Mouse (Mus musculus) neural tube, embryonic 12.5 days (tissue): ENCODE measurements around the gene Bhlhe41. TPM values are rescaled to one million over a fixed set of nuclear protein-coding genes. Genes with fewer than 3 reads are reported as not detected.

ENCODE experiments used
- ATAC-seq: fragments of 200-750 bp; cut with Nextera tagmentation; 2 replicates; pipeline ENCODE4 v1.8.0; 2017; ENCODE audit warnings: low read depth, mild to moderate bottlenecking, moderate TSS enrichment, moderate library complexity; ENCODE audit not compliant: low FRiP score
- H3K27ac ChIP-seq: fragments of 300-500 bp; sonication (generic); 2 replicates; pipeline ENCODE4 v1.5.1; 2016
- H3K27me3 ChIP-seq: fragments of 300-500 bp; sonication (generic); replicated peaks from 2 replicates; pipeline ENCODE4 v1.6.1; 2016; ENCODE audit warnings: mild to moderate bottlenecking
- H3K36me3 ChIP-seq: fragments of 300-500 bp; sonication (generic); 2 replicates; pipeline ENCODE4 v1.6.1; 2016; ENCODE audit warnings: mild to moderate bottlenecking
- H3K4me1 ChIP-seq: fragments of 300-500 bp; sonication (generic); 2 replicates; pipeline ENCODE4 v1.6.1; 2016
- H3K4me2 ChIP-seq: fragments of 300-500 bp; sonication (generic); replicated peaks from 2 replicates; pipeline ENCODE4 v1.6.1; 2016; ENCODE audit warnings: mild to moderate bottlenecking
- H3K4me3 ChIP-seq: fragments of 300-500 bp; sonication (generic); 2 replicates; pipeline ENCODE4 v1.5.1; 2016
- H3K9ac ChIP-seq: fragments of 300-500 bp; sonication (generic); 2 replicates; pipeline ENCODE4 v1.6.1; 2016; ENCODE audit warnings: mild to moderate bottlenecking
- H3K9me3 ChIP-seq: fragments of 300-500 bp; sonication (generic); 2 replicates; pipeline ENCODE4 v1.6.1; 2016; ENCODE audit warnings: mild to moderate bottlenecking
- WGBS: fragments of 180-500 bp; shearing (Covaris S2); methylation state at CpG from one replicate; pipeline ENCODE4 v1.1.7; 2016; 5-methylcytosine and 5-hydroxymethylcytosine counted together
- polyA plus RNA-seq: library from polyadenylated mRNA; unstranded; fragments of >200 nt; fragmentation: Nextera tagmentation; extraction: Ambion mirVana; gene quantifications from 2 replicates; pipeline ENCODE4 v1.2.1, GENCODE M21; 2016

Bhlhe41 gene
- polyA plus RNA-seq, 1 experiment from 2014 or later: 1.6 TPM

DNA sequence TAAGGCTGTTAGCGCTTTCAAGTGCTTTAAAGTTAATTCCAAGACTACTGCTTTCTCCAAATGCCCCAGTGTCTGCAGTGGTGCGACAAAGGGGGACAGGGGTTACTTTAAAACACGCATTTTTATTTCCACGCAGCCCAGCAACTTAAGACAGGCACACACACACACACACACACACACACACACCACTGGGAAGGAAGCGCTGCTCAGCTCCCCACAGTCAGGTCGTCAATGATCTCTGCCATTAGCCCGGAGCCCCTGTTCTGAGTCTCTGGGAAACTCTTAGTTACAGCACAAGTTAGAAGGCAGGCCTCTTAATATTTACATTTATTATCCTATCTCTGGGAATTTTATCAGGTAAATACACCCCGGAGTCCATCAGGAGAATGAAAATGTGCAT lies 1.2 kb downstream of the Bhlhe41 start:
- Histone ChIP-seq H3K36me3 (no peaks in the 10 kb centered on the region), H3K4me2 (peak overlapping the region; percentile 99), H3K27me3 (peaks cover 69% of the 10 kb centered on the region), H3K4me1 (peaks cover 30% of the 10 kb centered on the region), H3K4me3 (peak overlapping the region; percentile 57), H3K27ac (no peak overlapping the region), H3K9me3 (no peaks in the 10 kb centered on the region), H3K9ac (0 out of 2 replicates have a peak overlapping the region, but pooled peaks have one; percentile 62)
- no peak for ATAC-seq
- WGBS: under 1% methylated on average over 8 of the region's 8 CpGs

DNA sequence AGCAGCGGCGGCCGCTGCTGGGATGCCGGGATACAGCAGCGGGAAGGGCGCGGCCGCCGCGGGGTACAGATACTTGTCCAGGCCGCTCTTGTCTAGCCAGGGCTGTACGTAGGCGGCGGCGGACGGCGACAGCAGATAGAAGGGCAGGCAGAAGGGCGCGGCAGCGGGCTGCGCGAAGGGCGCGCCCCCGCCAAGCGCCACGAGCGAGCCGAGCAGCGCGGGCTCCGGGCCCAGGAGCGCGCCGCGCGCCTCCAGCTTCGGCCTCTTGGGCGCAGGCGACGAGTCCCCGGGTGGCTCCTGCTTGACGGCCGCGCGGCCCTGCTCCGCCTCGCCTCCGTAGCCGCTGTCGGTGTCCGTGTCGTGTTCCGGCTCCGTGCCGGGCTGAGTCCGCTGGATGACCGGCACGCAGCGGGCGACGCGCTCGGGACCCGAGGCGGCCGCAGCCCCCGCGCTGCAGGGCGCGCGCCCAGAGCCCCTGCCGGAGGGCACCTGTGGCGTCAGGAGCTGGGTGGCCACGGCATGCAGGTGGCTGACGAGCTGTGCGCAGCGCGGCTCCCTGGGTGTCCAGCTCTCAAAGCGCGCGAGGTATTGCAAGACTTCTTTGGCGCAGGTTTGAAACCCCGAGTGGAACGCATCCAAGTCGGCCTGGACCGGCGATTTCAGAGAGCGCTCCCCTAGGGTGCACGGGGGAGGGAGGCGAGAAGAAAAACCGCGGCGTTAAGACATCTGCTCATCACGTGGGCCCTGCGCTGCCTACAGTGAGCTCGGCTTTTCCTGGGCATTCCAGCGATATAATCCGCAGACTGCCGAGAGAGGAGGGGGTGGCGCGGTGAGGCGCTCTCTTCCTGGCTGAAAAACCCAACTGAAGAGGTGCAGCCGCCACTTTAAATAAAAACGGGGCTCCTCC lies 2.0 kb downstream of the Bhlhe41 start:
- under 1% methylated on average over 105 of the region's 105 CpGs for WGBS
- no peak overlapping the region for H3K27ac ChIP-seq
- peak; percentile 60 for ATAC-seq

GRCm38 (mm10) chr6:145862739-145863064 lies 2.7 kb downstream of the Bhlhe41 start:
- Histone ChIP-seq H3K4me1 (peaks cover 30% of the 10 kb centered on the region), H3K9me3 (no peaks in the 10 kb centered on the region), H3K27me3 (peaks cover 60% of the 10 kb centered on the region), H3K4me3 (peak overlapping the region; percentile 57), H3K36me3 (no peaks in the 10 kb centered on the region), H3K9ac (peak overlapping the region; percentile 62), H3K4me2 (peak overlapping the region; percentile 99), H3K27ac (no peak overlapping the region)
- no peak for ATAC-seq
- WGBS: under 1% methylated on average over 35 of the region's 35 CpGs

More for the DNA sequence above, 2.0 kb downstream of the Bhlhe41 start:
- Histone ChIP-seq H3K9me3 (no peaks in the 10 kb centered on the region), H3K4me1 (peaks cover 30% of the 10 kb centered on the region), H3K4me2 (peak overlapping the region; percentile 99), H3K27me3 (peaks cover 63% of the 10 kb centered on the region), H3K36me3 (no peaks in the 10 kb centered on the region), H3K4me3 (peak overlapping the region; percentile 57), H3K9ac (peak overlapping the region; percentile 62)

DNA sequence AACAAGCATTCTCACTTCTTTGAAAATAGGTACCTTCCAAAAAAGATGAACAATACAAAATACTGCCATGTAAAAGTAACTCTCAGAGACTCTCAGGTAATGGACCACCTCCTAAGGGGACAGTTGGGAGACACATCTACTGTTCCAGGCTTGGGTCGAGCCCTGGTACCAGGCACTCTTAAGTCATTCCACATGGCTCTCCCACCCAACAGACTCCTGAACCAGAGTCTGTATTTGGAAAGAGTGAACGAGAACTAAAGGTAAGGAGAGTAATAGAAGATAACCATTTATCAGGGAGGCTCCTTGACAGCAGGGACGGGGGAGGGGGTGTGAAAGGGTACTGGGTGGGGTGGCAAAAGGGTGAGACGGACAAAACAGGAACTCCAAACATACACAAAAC lies 3.0 kb downstream of the Bhlhe41 start:
- Histone ChIP-seq H3K9me3 (no peaks in the 10 kb centered on the region), H3K36me3 (no peaks in the 10 kb centered on the region), H3K27me3 (peaks cover 58% of the 10 kb centered on the region), H3K27ac (no peak overlapping the region), H3K4me2 (peak overlapping the region; percentile 99), H3K4me3 (peak overlapping the region; percentile 57), H3K4me1 (peaks cover 30% of the 10 kb centered on the region), H3K9ac (peak overlapping the region; percentile 62; the same call in 1 of the 2 replicates)
- ATAC-seq: no peak
- 15% methylated on average over 4 of the region's 4 CpGs for WGBS

DNA sequence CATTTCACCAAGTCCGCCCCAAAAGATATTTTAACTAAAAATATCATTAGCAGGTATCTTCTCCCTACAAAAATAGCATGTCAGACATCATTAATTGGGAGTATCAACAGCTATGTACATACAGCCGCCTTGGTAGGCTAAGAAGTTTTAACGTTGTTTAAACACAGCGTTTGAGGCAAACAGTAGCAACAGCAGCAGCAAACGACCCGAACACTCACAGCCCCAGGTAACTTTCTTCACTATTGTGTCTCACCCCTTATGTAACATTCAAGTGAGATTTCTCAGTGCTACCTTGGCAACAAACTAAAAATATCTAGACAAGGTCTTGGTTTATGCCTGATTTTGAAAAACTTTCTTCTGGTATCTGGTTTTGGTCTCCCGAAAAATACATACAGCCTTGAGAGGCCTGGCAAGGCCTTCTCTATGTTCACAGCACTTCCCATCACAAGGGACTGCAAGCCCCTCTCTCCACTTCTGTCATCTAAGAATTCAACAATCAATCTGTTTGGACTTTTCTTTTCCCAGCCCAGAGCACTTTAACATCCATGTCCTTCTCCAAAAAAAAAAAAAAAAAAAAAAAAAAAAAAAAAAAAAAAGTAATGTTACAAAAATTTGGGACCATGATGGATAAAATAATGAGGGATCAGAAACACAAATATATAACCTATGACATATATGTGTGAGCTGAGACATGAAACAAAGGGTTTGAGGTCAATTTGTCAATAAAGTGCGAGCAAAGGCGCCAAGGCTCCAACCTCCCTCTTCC lies 3.7 kb downstream of the Bhlhe41 start:
- peaks cover 53% of the 10 kb centered on the region for H3K27me3 ChIP-seq
- H3K4me3 ChIP-seq: no peak overlapping the region
- ATAC-seq: no peak
- no peaks in the 10 kb centered on the region for H3K36me3 ChIP-seq
- H3K4me2 ChIP-seq: peak overlapping the region; percentile 99; the same call in 1 of the 2 replicates
- H3K27ac ChIP-seq: no peak overlapping the region
- no peak overlapping the region for H3K9ac ChIP-seq
- 77% methylated on average over 9 of the region's 9 CpGs for WGBS
- H3K9me3 ChIP-seq: no peaks in the 10 kb centered on the region
- H3K4me1 ChIP-seq: peaks cover 30% of the 10 kb centered on the region

DNA sequence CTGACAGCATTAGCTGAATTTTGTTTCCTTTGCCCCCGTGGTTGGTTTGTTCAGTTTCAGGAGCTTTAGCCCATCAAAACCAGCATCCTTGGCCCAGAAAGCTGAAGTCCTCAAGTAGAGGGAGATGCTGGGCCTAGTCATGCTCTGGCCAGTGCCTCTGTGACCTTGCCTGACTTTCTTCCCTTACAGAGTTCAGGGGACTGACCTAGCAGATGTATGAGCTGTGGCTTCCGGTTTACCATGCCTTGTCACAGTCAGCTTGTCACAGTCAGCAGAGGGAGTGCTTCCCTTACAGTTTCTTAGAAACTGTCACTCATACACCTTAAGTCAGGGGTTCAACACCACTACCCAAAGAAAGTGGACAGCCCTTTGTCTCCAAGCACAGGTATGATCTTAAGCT lies 5.0 kb downstream of the Bhlhe41 start:
- WGBS: 66% methylated on average over 2 of the region's 2 CpGs
- H3K27me3 ChIP-seq: peaks cover 44% of the 10 kb centered on the region

DNA sequence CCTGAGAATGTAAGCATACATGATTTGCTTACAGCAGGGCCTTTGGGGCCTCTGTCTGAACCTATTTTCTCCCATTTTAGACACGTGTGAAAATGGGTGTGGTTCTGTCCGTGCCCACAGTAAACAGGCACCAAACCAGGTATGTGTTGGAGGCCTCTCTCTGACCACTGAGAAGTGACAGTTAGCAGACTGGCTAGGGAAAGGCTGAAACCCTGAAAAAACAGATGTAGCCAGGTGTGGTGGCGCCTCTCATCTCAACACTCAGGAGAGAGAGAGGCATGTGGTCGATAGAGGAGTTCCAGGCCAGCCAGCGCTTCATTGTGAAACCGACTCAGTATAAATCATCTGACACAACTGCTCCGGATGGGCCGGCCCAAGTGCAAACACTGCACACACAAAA lies 6.9 kb downstream of the Bhlhe41 start:
- H3K36me3 ChIP-seq: no peaks in the 10 kb centered on the region
- no peak overlapping the region for H3K27ac ChIP-seq
- no peak overlapping the region for H3K9ac ChIP-seq
- H3K4me3 ChIP-seq: no peak overlapping the region
- ATAC-seq: no peak
- no peak overlapping the region for H3K4me2 ChIP-seq
- no peaks in the 10 kb centered on the region for H3K9me3 ChIP-seq
- WGBS: 50% methylated on average over 8 of the region's 8 CpGs
- H3K27me3 ChIP-seq: peaks cover 25% of the 10 kb centered on the region
- peaks cover 19% of the 10 kb centered on the region for H3K4me1 ChIP-seq

More for the DNA sequence above, 5.0 kb downstream of the Bhlhe41 start:
- no peaks in the 10 kb centered on the region for H3K36me3 ChIP-seq
- peaks cover 31% of the 10 kb centered on the region for H3K4me1 ChIP-seq
- H3K9me3 ChIP-seq: no peaks in the 10 kb centered on the region
- no peak for ATAC-seq
- H3K4me3 ChIP-seq: no peak overlapping the region
- no peak overlapping the region for H3K27ac ChIP-seq
- no peak overlapping the region for H3K9ac ChIP-seq
- H3K4me2 ChIP-seq: no peak overlapping the region

- H3K9ac ChIP-seq: no peak overlapping the region
- H3K4me2 ChIP-seq: no peak overlapping the region
- H3K27ac ChIP-seq: no peak overlapping the region
- H3K4me1 ChIP-seq: peaks cover 9% of the 10 kb centered on the region; the same call in 1 of the 2 replicates
- no peak overlapping the region for H3K4me3 ChIP-seq
- ATAC-seq: no peak
- 90% methylated on average over 7 of the region's 7 CpGs for WGBS
- H3K9me3 ChIP-seq: no peaks in the 10 kb centered on the region
- H3K36me3 ChIP-seq: no peaks in the 10 kb centered on the region
- H3K27me3 ChIP-seq: peaks cover 15% of the 10 kb centered on the region
Observed at GRCm38 (mm10) chr6:145857428-145857827, 7.9 kb downstream of the Bhlhe41 start.

- Histone ChIP-seq H3K36me3 (no peaks in the 10 kb centered on the region), H3K27me3 (peaks cover 5% of the 10 kb centered on the region; the same call in 1 of the 2 replicates), H3K4me3 (peak overlapping the region; percentile 13), H3K9me3 (no peaks in the 10 kb centered on the region), H3K4me2 (peak overlapping the region; percentile 55), H3K4me1 (peaks cover 9% of the 10 kb centered on the region; the same call in 1 of the 2 replicates), H3K27ac (no peak overlapping the region), H3K9ac (no peak overlapping the region)
- ATAC-seq: peak; percentile 96
- WGBS: 5% methylated on average over 28 of the region's 28 CpGs
Observed at GRCm38 (mm10) chr6:145855720-145856551, 9.4 kb downstream of the Bhlhe41 start.

GRCm38 (mm10) chr6:145854756-145855155 lies 10.6 kb downstream of the Bhlhe41 start:
- Histone ChIP-seq H3K4me3 (no peak overlapping the region), H3K27me3 (no peaks in the 10 kb centered on the region), H3K36me3 (no peaks in the 10 kb centered on the region), H3K27ac (no peak overlapping the region), H3K4me2 (no peak overlapping the region), H3K9ac (no peak overlapping the region), H3K4me1 (peaks cover 9% of the 10 kb centered on the region; the same call in 1 of the 2 replicates), H3K9me3 (no peaks in the 10 kb centered on the region)
- WGBS: 82% methylated on average over 5 of the region's 5 CpGs
- ATAC-seq: no peak

GRCm38 (mm10) chr6:145853356-145854079 lies 11.8 kb downstream of the Bhlhe41 start:
- 90% methylated on average over 10 of the region's 10 CpGs for WGBS
- no peaks in the 10 kb centered on the region for H3K9me3 ChIP-seq
- no peak for ATAC-seq
- peaks cover 9% of the 10 kb centered on the region; the same call in 1 of the 2 replicates for H3K4me1 ChIP-seq
- H3K36me3 ChIP-seq: no peaks in the 10 kb centered on the region
- H3K4me2 ChIP-seq: no peak overlapping the region
- H3K4me3 ChIP-seq: no peak overlapping the region
- no peaks in the 10 kb centered on the region for H3K27me3 ChIP-seq
- no peak overlapping the region for H3K27ac ChIP-seq
- no peak overlapping the region for H3K9ac ChIP-seq
